Mouse (Mus musculus): ENCODE data around the gene Vrk2.

- TF ChIP-seq MAFK (IDR thresholded peaks at IDR 0.05; ENCODE audit: insufficient read depth, low read depth, low read length) (no peak), HCFC1 (IDR thresholded peaks at IDR 0.05; ENCODE audit: borderline replicate concordance, insufficient read depth, low read length) (no peak), ZC3H11A (IDR thresholded peaks at IDR 0.05; ENCODE audit: borderline replicate concordance, low read depth, low read length) (no peak), CHD2 (IDR thresholded peaks at IDR 0.05; ENCODE audit: low read depth, low read length) (no peak)
Observed at GRCm38 (mm10) chr11:26533828-26534119, 60.0 kb downstream of the Vrk2 start.
